Mouse (Mus musculus) brain, embryonic 14.5 days (tissue): ENCODE results near the gene Ets1.

Experiments used
- CTCF ChIP-seq: fragments of 200-500 bp; IDR thresholded peaks from 2 replicates; pipeline ENCODE4 v1.5.1; 2012; ENCODE audit warnings: inconsistent platforms, mild to moderate bottlenecking, moderate library complexity, borderline replicate concordance; ENCODE audit not compliant: insufficient read depth, insufficient read length; ENCODE audit errors: extremely low read depth
- POLR2A ChIP-seq: fragments of 200-500 bp; IDR thresholded peaks from 2 replicates; pipeline ENCODE4 v1.6.1; 2012; ENCODE audit warnings: mild to moderate bottlenecking, inconsistent platforms, borderline replicate concordance; ENCODE audit not compliant: poor library complexity, insufficient read depth, insufficient read length, severe bottlenecking; ENCODE audit errors: extremely low read depth

GRCm38 (mm10) chr9:32615461-32615860 lies 20.6 kb upstream of the Ets1 start:
- no peak for TF ChIP-seq CTCF
- no peak for TF ChIP-seq POLR2A
